Mouse (Mus musculus) neural tube, embryonic 14.5 days (tissue): Measurements from ENCODE around the gene Slfn2. TPM values are rescaled to one million over a fixed set of nuclear protein-coding genes. Genes with fewer than 3 reads are reported as not detected.
"Not testable (repeated sequence)": the region's sequence is repeated elsewhere in the genome, so short reads cannot be mapped to it uniquely, and the experiment has no call there.

Experiments
- ATAC-seq: fragments of 200-750 bp; cut with Nextera tagmentation; 2 replicates; pipeline ENCODE4 v1.8.0; 2017; ENCODE audit warnings: low read depth, mild to moderate bottlenecking, moderate TSS enrichment, moderate library complexity
- H3K27ac ChIP-seq: fragments of 300-500 bp; sonication (generic); 2 replicates; pipeline ENCODE4 v1.5.1; 2014; ENCODE audit warnings: low read depth, mild to moderate bottlenecking, control low read depth, low read length, moderate library complexity, mixed read lengths
- H3K27me3 ChIP-seq: fragments of 300-500 bp; sonication (generic); 2 replicates; pipeline ENCODE4 v1.6.1; 2014; ENCODE audit warnings: low read length; ENCODE audit not compliant: control insufficient read depth, insufficient read depth
- H3K36me3 ChIP-seq: fragments of 300-500 bp; sonication (generic); 2 replicates; pipeline ENCODE4 v1.6.1; 2014; ENCODE audit warnings: low read length, mixed read lengths; ENCODE audit not compliant: control insufficient read depth, insufficient read depth
- H3K4me1 ChIP-seq: fragments of 300-500 bp; sonication (generic); 2 replicates; pipeline ENCODE4 v1.6.1; 2014; ENCODE audit warnings: low read length; ENCODE audit not compliant: control insufficient read depth, insufficient read depth
- H3K4me2 ChIP-seq: fragments of 300-500 bp; sonication (generic); 2 replicates; pipeline ENCODE4 v1.6.1; 2014; ENCODE audit warnings: mild to moderate bottlenecking, low read depth, low read length, control low read depth
- H3K4me3 ChIP-seq: fragments of 300-500 bp; sonication (generic); 2 replicates; pipeline ENCODE4 v1.5.1; 2014; ENCODE audit warnings: low read depth, low read length, control low read depth, mixed read lengths
- H3K9ac ChIP-seq: fragments of 300-500 bp; sonication (generic); replicated peaks from 2 replicates; pipeline ENCODE4 v1.6.1; 2014; ENCODE audit warnings: low read depth, mild to moderate bottlenecking, control low read depth, low read length, mixed read lengths
- H3K9me3 ChIP-seq: fragments of 300-500 bp; sonication (generic); 2 replicates; pipeline ENCODE4 v1.6.1; 2016; ENCODE audit warnings: low read length; ENCODE audit not compliant: control insufficient read depth
- WGBS: fragments of 180-500 bp; shearing (Covaris S2); extraction: QIAGEN DNeasy Blood & Tissue Kit; methylation state at CpG from one replicate; pipeline ENCODE4 v1.1.7; 2014; 5-methylcytosine and 5-hydroxymethylcytosine counted together
- polyA plus RNA-seq: library from polyadenylated mRNA; unstranded; fragments of >200 nt; fragmentation: Nextera tagmentation; extraction: Ambion mirVana; gene quantifications from 2 replicates; pipeline ENCODE4 v1.2.1, GENCODE M21; 2014

The Slfn2 gene
- polyA plus RNA-seq: 0.24 and 1.2 TPM in 2 replicates

DNA sequence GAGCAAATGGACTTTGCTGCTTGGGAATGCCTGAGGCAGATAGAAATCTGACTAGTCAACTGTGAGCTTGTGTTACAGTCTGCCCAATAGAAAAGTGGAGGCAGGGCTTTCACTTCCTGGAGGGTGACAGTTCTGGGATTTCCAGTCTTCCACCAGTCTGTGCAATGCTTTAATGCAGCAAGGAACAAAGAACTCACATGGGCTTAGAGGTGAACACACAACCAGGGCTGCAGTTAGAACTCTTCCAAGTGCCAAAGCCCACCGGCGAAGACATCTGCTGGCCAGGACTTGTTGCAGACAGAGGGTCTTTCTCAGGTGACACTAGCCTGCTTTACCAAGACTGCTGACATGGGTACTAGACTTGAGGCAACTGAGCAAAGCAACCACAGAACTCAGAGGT is at the start of gene Slfn2:
Slfn2 (plus strand) TSS at position 167 of the 400 bp plus-strand sequence.
- no peak for ATAC-seq
- no peak within 1 kb of the TSS for H3K4me3 ChIP-seq
- H3K27ac ChIP-seq: no peak within 1 kb of the TSS
- H3K27me3 ChIP-seq: no peaks in the 10 kb centered on the region
- no peak within 1 kb of the TSS for H3K4me2 ChIP-seq
- H3K36me3 ChIP-seq: no peaks in the 10 kb centered on the region
- 96% methylated on average over 2 of the region's 2 CpGs for WGBS
- no peaks in the 10 kb centered on the region for H3K4me1 ChIP-seq
- H3K9me3 ChIP-seq: no peaks in the 10 kb centered on the region
- H3K9ac ChIP-seq: no peak within 1 kb of the TSS

DNA sequence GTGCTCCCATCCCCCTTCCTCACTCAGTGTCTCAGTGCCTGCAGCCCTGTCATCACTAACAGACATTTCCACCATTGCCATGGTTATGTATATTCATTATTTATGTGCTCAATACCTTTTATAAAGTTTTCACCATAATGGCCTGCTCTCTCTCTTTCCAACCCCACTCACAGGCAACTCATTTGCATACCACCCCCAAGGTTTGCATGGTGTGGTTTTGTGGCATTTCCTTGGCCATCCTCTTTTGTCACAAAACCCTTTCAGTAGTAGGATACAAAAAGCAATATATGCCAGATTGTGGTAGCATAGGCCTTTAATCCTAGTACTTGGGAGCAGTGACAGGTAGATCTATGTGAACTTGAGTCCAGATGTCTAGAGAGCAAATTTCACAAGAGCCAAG is 48.8 kb upstream of the Slfn2 start:
- no peaks in the 10 kb centered on the region for H3K27me3 ChIP-seq
- no peak overlapping the region for H3K9ac ChIP-seq
- no peaks in the 10 kb centered on the region for H3K9me3 ChIP-seq
- H3K36me3 ChIP-seq: no peaks in the 10 kb centered on the region
- no peak overlapping the region for H3K4me3 ChIP-seq
- H3K4me2 ChIP-seq: no peak overlapping the region
- H3K4me1 ChIP-seq: no peaks in the 10 kb centered on the region
- no peak overlapping the region for H3K27ac ChIP-seq
- ATAC-seq: no peak

DNA sequence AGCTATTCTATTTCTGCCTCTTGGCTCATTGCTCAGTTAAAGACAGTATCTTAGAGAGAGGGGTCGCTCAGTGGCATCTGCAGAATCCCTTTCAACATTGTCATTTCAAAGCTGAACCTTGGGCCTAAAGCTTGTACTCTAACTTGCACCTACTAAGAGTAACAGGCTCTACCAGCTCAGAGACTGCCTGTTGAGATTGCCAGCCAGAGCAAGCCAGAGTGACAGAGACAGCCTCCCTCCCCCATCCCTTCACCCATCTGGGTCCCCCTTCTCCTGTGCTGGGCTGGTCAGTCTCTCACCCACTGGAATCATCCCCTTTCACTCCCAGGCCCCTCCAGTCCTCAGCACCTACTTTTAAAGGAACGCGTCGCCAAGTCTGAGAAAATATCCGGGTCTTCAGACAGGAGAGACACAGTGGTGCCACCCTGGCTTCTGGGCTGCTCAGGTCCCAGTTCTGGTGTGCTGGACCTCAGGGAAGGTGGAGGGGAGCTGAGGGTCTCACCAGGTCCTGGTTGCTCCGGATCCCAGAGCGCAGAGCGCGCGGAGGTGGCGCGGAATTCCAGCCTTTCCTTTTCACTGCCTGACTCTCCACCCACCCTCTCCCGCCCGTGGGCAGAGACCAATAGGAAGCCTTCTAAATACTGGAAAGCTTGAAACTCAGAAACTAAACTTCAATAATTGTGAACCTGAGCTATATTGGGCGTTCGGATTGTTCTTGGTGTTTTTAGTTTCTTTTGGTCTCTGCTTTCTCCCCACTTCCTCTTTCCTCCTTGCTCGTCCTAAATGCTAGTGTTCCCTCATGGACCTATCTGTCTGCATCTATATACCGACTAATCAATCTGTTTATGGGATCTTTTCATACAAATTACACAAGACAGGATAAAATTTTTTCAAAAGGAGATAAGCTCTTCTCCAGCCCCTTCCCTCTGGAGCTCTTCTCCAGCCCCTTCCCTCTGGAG is 45.1 kb upstream of the Slfn2 start:
- not testable (repeated sequence) for H3K4me1 ChIP-seq, H3K9me3 ChIP-seq, H3K27me3 ChIP-seq, H3K27ac ChIP-seq, H3K36me3 ChIP-seq, H3K4me2 ChIP-seq, ATAC-seq, H3K9ac ChIP-seq, H3K4me3 ChIP-seq
- 82% methylated on average over 18 of the region's 18 CpGs for WGBS

DNA sequence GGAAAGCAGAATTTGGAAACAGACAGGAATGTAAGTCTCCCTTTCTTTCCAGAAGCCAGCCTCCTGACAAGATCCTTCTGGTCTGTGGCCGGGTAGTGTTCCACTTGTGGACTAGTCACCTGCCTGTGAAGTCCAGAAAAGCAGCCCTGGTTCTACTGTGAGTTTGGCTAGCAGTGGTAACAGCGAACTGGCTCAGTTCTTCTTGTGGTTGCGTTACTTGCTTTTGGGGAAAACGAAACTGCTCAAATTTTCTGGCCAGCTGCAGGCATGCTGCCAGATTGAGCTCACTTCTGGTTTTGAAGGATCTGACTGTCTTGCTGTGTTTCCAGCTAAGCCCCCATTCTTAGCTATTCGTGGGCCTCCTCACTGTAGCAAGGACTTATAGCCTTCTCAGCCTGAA is 44.3 kb upstream of the Slfn2 start, which contains the start of gene Slfn8:
Slfn8 (minus strand) TSS at position 190 of the 400 bp plus-strand sequence.
- 81% methylated on average over 5 of the region's 5 CpGs for WGBS
- no peak within 1 kb of the TSS for H3K4me2 ChIP-seq

DNA sequence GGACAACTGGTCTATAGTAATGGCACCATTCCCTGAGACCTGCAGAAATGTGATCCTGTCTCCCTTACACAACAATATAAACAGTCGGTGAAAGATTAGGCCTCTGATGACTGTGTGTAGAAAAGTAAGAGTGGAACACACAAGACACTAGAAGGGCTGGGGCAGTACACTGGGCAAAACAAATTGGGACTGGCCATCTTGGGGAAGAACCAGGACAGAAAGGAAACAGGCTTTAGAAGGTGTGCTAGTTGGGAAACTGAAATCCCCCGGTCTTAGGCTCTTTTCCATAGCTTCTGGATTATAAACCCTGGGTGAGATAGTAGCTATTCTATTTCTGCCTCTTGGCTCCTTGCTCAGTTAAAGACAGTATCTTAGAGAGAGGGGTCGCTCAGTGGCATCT is 26.2 kb upstream of the Slfn2 start:
- not testable (repeated sequence) for H3K4me3 ChIP-seq, ATAC-seq, H3K27me3 ChIP-seq, H3K36me3 ChIP-seq, H3K9me3 ChIP-seq, H3K9ac ChIP-seq, H3K27ac ChIP-seq, H3K4me1 ChIP-seq, H3K4me2 ChIP-seq
- 88% methylated on average over 3 of the region's 3 CpGs for WGBS

More for the DNA sequence above, 44.3 kb upstream of the Slfn2 start, which contains the start of gene Slfn8:
- no peak for ATAC-seq
- H3K4me3 ChIP-seq: no peak within 1 kb of the TSS
- no peak within 1 kb of the TSS for H3K9ac ChIP-seq
- no peaks in the 10 kb centered on the region for H3K27me3 ChIP-seq
- H3K9me3 ChIP-seq: no peaks in the 10 kb centered on the region
- no peak within 1 kb of the TSS for H3K27ac ChIP-seq
- no peaks in the 10 kb centered on the region for H3K36me3 ChIP-seq
- H3K4me1 ChIP-seq: no peaks in the 10 kb centered on the region

DNA sequence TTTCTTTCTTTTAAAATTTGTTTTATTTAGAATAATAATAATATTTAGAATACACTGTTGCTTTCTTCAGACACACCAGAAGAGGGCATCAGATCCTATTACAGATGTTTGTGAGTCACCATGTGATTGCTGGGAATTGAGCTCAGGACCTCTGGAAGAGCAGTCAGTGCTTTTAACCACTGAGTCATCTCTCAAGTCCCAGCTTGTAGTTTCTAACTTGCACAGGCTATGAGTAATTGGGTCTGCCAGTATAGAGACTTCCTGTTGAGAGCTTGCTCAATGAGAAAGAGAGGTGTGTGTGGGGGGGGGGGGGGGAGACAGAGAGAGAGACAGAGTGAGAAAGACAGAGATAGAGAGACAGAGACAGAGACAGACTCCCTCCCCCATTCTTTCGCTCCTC is 25.8 kb upstream of the Slfn2 start:
- no peak overlapping the region for H3K4me3 ChIP-seq
- no peaks in the 10 kb centered on the region for H3K4me1 ChIP-seq
- 58% methylated on average over 1 of the region's 1 CpGs for WGBS
- no peaks in the 10 kb centered on the region for H3K9me3 ChIP-seq
- no peak overlapping the region for H3K4me2 ChIP-seq
- no peak for ATAC-seq
- no peaks in the 10 kb centered on the region for H3K27me3 ChIP-seq
- H3K9ac ChIP-seq: no peak overlapping the region
- no peak overlapping the region for H3K27ac ChIP-seq
- H3K36me3 ChIP-seq: no peaks in the 10 kb centered on the region

DNA sequence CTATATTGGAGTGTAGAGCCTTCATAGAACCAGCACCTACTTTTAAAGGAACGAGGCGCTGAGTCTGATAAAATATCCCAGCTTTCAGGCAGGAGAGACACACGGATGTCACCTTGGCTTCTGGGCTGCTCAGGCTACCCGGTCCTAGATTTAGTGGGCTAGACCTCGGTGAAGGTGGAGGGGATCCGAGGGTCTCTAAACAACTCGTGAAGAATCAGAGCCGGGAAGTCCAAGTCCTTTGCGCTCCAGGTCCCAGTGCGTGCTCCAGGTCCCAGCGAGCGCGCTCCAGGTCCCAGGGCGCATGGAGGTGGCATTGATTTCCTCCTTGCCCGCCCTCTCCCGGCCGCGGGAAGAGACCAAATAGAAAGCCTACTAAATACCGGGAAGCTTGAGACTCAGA is 25.1 kb upstream of the Slfn2 start:
- H3K9ac ChIP-seq: no peak overlapping the region
- no peak overlapping the region for H3K4me3 ChIP-seq
- ATAC-seq: no peak
- no peak overlapping the region for H3K4me2 ChIP-seq
- H3K27me3 ChIP-seq: no peaks in the 10 kb centered on the region
- H3K36me3 ChIP-seq: no peaks in the 10 kb centered on the region
- H3K4me1 ChIP-seq: no peaks in the 10 kb centered on the region
- no peak overlapping the region for H3K27ac ChIP-seq
- 16% methylated on average over 19 of the region's 19 CpGs for WGBS
- H3K9me3 ChIP-seq: no peaks in the 10 kb centered on the region

DNA sequence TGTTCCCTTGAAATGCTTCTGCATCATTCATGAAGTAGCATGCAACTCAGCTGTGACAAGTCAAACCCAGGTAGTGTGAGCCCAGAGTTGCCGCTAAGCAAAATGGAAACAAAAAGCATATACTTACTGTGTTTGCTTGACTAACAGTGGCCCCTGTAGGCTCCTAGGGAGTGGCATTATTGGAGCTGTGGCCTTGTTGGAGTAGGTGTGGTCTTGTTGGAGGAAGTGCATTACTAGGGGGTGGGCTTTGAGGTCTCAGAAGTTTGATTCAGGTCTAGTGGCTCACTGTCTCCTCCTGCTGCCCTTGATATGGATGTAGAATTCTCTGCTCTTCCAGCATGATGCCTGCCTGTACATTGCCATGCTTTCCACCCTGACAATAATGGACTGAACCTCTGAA is 24.6 kb upstream of the Slfn2 start:
- Histone ChIP-seq H3K4me3 (no peak overlapping the region), H3K4me1 (no peaks in the 10 kb centered on the region), H3K9ac (no peak overlapping the region), H3K9me3 (no peaks in the 10 kb centered on the region), H3K4me2 (no peak overlapping the region), H3K27me3 (no peaks in the 10 kb centered on the region), H3K27ac (no peak overlapping the region), H3K36me3 (no peaks in the 10 kb centered on the region)
- WGBS: 28% methylated on average over 1 of the region's 1 CpGs
- ATAC-seq: no peak

DNA sequence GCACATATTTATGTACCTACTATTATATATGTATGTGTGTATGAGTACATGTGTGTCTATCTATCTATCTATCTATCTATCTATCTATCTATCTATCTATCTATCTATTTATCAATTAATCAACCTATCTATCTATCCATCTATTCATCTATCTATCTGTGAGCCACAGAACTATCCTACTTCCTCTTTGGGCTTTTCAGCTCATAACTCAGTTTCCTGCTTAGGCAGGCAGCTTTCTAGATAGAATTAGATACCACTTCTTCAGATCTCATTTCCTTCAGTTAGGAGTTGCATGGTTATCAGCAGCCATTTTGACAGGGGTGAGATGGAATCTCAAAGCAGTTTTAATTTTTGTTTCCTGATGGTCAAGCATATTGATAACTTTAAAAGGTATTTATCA is 23.9 kb upstream of the Slfn2 start:
- H3K27me3 ChIP-seq: no peaks in the 10 kb centered on the region
- no peaks in the 10 kb centered on the region for H3K9me3 ChIP-seq
- H3K36me3 ChIP-seq: no peaks in the 10 kb centered on the region
- H3K4me1 ChIP-seq: no peaks in the 10 kb centered on the region
- H3K9ac ChIP-seq: no peak overlapping the region
- no peak for ATAC-seq
- H3K4me2 ChIP-seq: no peak overlapping the region
- no peak overlapping the region for H3K27ac ChIP-seq
- H3K4me3 ChIP-seq: no peak overlapping the region
